Mouse (Mus musculus) brain, embryonic 14.5 days (tissue): ENCODE measurements around the gene She.

Experiments used
- CTCF ChIP-seq: fragments of 200-500 bp; IDR thresholded peaks from 2 replicates; pipeline ENCODE4 v1.5.1; 2012; ENCODE audit warnings: inconsistent platforms, mild to moderate bottlenecking, moderate library complexity, borderline replicate concordance; ENCODE audit not compliant: insufficient read depth, insufficient read length; ENCODE audit errors: extremely low read depth
- POLR2A ChIP-seq: fragments of 200-500 bp; IDR thresholded peaks from 2 replicates; pipeline ENCODE4 v1.6.1; 2012; ENCODE audit warnings: mild to moderate bottlenecking, inconsistent platforms, borderline replicate concordance; ENCODE audit not compliant: poor library complexity, insufficient read depth, insufficient read length, severe bottlenecking; ENCODE audit errors: extremely low read depth

DNA sequence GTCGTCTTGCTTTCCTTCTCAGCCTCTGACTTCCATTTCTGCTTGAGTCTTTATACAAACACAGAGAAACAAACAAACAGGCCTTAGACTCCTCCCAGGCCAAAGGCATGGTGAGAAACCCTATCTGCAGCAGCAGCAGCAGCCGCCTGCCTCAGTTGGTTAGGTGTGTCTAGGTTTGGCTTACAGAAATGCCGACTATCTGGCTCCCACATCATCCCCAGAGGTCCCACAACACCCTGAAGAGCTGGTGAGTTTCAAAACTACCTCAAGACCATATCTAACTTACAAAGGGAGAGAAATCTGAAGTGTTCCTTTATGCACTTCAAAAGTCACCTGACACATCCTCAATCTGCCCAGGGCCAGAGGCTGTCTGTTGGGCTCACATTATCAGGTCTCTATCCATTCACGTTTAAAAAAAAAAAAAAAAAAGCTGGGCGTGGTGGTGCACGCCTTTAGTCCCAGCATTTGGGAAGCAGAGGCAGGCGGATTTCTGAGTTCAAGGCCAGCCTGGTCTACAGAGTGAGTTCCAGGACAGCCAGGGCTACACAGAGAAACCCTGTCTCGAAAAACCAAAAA is 40.3 kb downstream of the She start:
- TF ChIP-seq POLR2A, result no peak
- TF ChIP-seq CTCF, result no peak
